Mouse (Mus musculus) megakaryocyte-erythroid progenitor cell, adult 5-6 weeks (primary cell): Measurements from ENCODE around the gene Cd72. TPM values are rescaled to one million over a fixed set of nuclear protein-coding genes. Genes with fewer than 3 reads are reported as not detected.
"Not testable (repeated sequence)": the region's sequence is repeated elsewhere in the genome, so short reads cannot be mapped to it uniquely, and the experiment has no call there.

ENCODE experiments used
- ATAC-seq: replicated peaks from 2 replicates; pipeline ENCODE4 v1.8.0; 2016; ENCODE audit warnings: mild to moderate bottlenecking, inconsistent platforms; ENCODE audit not compliant: severe bottlenecking, poor library complexity, low FRiP score, low TSS enrichment
- total RNA-seq, 2 experiments: library from RNA; stranded (forward) in 1 of 2; stranded (reverse) in 1 of 2; fragments of 200-1000, 215-1000 nt in 1 of 2; fragments of >200 nt in 1 of 2; fragmentation: Nextera tagmentation in 1 of 2; gene quantifications; 2 replicates each; pipeline ENCODE4 v1.2.3; 2014 to 2017

The Cd72 gene
- total RNA-seq (2014; fragmentation: Nextera tagmentation): 1.5 and 9.6 TPM in 2 replicates
- total RNA-seq (2017): 2.9 and 11.9 TPM in 2 replicates

DNA sequence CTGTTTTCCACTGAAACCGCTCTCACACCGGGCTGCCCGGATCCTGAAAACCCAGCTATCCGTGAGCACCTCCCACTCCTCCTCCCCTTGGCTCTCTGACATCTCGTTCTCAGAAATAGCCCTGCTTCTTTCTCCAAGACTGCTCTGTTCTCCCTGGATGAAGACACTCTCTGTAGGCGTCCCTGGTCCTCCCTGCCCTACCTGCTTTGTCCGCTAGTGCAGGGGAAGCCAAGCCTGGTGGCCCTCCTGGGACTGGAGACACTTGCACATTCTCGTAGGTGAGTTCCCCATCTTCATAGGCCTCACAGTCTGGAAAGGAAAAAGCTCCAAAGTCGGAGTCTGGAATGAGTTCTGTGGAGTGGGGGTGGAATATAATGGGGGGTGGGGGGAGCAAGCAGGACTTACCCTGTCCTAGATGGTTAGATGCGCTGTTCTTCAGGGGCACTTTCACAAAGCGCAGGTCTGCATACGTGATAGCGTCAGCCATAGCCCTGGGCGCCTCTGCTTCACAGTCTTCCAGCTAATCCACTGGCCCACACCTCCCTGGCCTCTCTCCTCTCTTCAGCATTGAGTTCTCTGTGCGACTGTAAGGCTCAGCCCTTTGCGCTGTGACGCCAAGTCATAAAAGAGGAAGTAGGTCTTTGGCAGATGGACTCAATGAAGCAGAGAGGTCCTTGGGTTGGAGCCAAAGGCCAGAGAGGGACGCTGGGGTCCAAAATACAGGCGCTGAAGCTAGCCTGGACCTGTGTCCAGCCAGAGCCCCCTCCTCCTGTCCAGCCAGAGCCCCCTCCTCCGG lies at the start of gene Cd72:
Cd72 (minus strand) TSS at position 588 of the 796 bp plus-strand sequence.
- ATAC-seq: peak; percentile 61

- no peak for ATAC-seq
Measured at GRCm38 (mm10) chr4:43503506-43503905, 49.1 kb upstream of the Cd72 start.

DNA sequence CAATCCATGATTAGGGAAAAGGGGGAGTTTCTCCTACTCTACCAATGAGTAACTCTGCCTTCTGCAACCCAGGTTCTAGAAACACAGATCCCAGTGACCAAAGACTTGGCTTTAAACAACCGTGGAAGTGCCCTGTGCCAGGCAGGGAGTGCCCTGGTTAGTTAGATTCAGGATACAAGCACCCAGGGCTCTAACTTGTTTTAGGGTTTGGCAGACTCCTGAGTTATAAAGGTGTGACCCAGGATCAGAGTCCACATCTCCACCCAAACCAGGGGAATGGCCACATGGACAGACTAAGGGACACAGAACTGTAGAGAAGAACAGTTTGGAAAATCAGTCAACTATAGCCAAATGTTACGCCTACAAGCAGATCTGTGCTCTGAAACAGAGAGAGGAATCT lies 48.6 kb upstream of the Cd72 start:
- ATAC-seq: no peak

- peak; percentile 71 for ATAC-seq
Measured at GRCm38 (mm10) chr4:43499407-43500333, 45.2 kb upstream of the Cd72 start, which contains the start of gene Arhgef39. TSS of gene Arhgef39 (minus strand) at chr4:43499695.

GRCm38 (mm10) chr4:43498983-43499382 lies 44.6 kb upstream of the Cd72 start:
- ATAC-seq: peak; percentile 50; the same call in 1 of the 2 replicates

DNA sequence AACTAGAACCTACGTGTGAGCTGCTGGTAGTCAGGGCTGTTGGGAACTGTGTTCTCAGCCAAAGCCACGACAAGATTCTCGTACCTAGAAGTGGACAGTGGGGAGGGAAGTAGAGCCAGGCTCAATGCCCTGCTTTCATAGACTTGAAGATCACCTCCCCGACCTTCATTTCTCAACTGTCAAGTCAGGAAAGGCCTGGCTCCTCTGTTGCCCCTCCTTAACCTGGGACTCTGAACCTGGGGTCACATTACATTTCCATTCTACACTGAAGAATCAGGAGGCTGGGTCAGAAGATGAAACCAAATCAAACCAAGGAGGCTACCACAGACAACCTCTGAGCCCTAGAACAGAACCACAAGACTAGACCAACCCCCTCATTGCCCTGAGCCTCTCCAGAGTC lies 43.5 kb upstream of the Cd72 start:
- no peak for ATAC-seq

DNA sequence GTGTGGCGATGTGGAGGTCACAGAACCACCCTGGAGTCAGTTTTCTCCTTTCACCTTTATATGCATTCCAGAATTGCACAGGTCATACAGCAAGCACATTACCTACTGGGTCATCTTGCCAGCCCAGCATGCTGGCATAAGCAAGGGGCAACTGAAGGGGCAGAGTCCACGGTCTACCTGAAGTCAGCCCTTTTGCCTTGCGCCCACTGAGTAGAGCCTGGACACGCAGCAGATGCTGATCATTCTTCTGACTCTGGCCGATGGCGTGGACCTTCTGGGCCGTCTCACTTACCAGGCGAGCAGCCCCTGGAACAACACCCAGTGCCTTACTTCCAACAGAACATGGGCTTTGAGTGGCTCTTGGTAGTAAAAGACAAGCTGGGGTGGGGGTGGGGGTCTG lies 43.0 kb upstream of the Cd72 start:
- ATAC-seq: no peak

DNA sequence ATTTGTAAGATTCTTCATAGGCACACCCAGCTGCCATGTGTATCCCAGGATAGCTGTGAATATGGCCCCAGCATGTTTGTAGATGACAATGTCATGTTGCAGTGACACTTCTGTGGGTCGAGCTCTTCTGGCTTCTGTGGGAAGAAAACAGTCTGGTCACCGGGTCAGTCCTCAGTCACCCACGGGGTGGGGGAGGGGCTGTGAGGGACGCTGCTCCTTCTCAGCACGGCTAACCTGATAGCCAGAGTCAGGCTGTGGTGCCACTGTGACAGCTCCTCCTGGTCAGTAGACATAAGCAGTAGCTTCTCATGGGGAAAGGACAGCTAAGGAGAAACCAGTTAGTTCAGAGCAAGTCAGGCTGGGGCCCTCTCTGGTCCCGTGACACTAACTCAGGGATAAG lies 42.2 kb upstream of the Cd72 start:
- ATAC-seq: no peak

- ATAC-seq: no peak
Measured at GRCm38 (mm10) chr4:43493846-43494240, 39.4 kb upstream of the Cd72 start.

DNA sequence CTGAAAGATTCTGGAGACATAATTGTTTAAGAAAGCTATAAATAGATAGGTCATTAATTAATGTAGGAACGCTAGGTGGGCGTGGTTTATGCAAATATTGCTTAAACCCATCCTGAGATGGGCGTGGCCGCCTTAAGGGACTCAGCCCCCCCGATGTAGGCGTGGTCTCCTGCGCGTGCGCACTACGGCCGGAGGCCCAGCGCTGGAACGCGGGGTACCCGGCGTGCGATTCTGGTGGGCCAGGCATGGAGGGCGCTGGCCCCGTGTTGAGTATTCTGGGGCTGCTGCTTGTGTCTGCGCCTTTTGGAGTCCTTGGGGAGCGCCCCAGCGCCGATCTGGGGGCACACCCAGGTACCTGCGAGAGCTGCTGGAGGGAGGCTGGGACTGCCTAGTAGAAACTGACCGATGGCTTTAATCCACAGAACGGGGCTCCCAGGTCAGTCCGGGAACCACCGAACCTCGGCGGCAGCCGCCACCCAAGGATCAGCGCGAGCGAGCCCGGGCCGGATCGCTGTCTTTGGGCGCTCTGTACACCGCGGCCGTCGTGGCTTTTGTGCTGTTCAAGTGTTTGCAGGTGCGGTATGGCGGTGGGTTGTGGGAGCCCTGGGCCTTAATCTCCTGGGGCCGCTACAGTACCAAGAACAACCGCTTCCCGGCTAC lies 38.9 kb upstream of the Cd72 start:
- ATAC-seq: peak; percentile 72

GRCm38 (mm10) chr4:43492821-43493185 lies 38.4 kb upstream of the Cd72 start, which contains the start of gene Ccdc107:
TSS of gene Ccdc107 (plus strand) at chr4:43492900.
- peak; percentile 90 for ATAC-seq

DNA sequence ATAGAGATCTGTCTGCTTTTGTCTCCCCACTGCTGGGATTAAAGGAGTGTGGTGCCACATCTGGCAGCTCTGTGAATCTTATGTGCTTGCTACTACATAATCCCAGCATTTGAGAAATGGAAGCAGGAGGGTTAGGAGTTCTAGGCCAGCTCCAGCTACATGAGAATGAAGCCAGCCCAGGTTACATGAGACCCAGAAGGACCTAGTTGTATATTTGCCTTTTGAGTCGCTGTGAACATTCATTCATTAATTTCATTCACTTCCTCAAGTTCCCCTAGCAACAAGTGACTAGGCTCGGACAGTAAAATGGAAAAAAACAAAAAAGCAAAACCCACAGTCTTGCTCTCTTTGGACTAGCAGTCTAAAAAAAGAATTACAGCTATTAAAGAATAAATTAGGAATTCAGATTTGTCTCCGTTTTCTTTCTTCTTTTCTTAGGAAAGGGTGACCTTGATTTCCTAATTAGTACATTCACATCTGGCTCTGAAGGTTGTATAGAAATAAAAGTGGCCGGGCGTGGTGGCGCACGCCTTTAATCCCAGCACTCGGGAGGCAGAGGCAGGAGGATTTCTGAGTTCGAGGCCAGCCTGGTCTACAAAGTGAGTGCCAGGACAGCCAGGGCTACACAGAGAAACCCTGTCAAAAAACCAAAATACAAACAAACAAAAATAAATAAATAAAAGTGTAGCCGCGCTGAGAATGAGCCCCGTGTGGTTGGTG lies 37.8 kb upstream of the Cd72 start:
- no peak for ATAC-seq

DNA sequence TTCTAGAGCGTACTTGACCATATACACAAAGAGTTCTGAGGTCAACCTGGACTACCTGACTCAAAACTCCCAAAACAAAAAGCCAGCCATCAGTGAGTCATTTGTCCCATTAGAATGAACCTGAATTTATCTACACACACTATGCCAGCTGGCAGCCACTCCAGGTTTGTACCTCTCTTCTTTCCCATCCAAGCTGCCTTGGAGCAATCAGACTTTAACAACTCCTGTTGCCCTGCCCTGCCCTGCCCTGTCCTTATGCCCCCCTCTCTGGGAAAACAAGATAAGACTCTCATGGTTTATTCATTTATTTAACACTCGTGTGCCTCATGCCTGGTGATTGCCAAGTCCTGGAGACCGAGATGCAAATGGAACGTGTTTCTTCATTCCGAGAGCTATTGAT lies 36.4 kb upstream of the Cd72 start:
- peak; percentile 52 for ATAC-seq

DNA sequence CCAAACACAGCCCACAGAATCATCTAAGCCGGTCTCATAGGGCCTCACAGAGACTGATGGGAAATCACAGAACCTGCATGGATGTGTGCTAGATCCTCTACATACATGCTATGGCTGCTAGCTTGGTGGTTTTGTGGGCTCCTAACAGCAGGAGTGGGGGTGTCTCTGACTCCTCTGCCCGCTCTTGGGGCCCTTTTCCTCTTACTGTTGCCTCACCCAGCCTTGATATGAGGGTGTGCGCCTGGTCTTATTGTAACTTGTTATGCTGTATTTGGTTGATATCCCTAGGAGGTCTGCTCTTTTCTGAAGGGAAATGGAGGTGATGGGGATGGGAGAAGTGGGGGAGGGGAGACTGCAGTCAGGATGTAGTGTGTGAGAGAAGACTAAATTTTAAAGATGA lies 35.2 kb upstream of the Cd72 start:
- no peak for ATAC-seq

GRCm38 (mm10) chr4:43485666-43486065 lies 31.2 kb upstream of the Cd72 start:
- ATAC-seq: not testable (repeated sequence)

GRCm38 (mm10) chr4:43483535-43484091 lies 29.2 kb upstream of the Cd72 start, which contains the start of gene Sit1:
TSS of gene Sit1 (minus strand) at chr4:43483734.
- no peak for ATAC-seq

DNA sequence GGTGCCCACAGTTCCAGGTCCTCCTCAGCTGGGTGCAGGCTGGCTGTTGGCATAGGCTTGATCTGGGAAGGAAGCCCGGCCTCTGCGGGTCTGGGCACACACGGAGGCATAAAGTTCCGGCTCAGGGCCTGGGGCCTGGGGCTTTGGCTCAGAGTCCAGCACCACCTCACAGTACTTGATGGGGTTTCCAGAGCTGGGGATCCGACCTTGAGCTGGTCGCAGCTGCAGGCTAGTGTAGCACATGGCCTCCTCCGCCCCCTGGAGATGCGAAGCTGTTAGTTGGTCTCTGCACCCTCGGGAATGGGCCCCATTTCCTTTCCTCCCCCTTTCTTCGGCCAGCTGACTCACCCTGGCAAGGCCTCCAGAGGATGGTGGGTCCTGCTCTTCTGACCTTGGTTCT lies 28.2 kb upstream of the Cd72 start:
- no peak for ATAC-seq

DNA sequence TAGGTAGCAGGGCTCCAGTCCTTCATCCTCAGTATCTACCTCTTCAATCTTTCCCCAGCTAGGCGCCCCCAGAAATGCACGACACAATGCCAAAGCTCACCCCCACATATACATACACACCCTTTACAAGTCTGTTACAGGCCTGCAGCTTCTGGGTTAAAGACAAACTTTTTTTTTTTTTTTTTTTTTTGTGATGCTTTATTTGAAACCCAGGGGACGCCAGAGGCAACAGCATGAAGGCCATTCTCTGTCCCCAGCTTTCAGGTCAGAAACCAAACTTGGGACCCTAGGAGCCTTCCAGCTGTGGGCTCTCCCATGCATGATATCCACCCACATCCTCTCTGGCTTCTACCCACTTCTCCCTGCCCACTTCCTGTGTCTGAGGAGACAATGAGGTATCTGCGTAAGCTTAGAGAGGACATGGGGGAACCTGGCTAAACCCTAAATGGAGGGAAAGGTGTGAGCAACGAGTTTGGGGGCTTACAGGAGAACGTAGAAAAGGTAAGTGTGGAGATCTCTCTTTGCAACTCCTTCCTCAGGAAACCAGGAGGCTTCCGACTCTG lies 27.5 kb upstream of the Cd72 start:
- ATAC-seq: no peak

- ATAC-seq: no peak
Measured at GRCm38 (mm10) chr4:43480985-43481384, 26.6 kb upstream of the Cd72 start.
